ENCODE assay signal across 27 mouse cellular contexts in genomic region chr1:143001112-143001511, GRCm38 (mm10).
DNase-seq lines count a peak whose midpoint lies in the region; ATAC-seq lines count a peak whose summit lies in the region.
"Had no signal": no experiment of that assay in that cellular context is flagged by ENCODE, and none has a peak within 500 bp of the region (broad histone marks: within the 10 kb centered on the region; RNA-seq: fewer than 3 reads in every experiment).

No protein-coding gene starts in this region.

- no peak for DNase-seq in left cerebral cortex, postnatal 14 days (ENCODE audit: low spot score in 2 of 2)
- DNase-seq in testis, postnatal 14 days (ENCODE audit: low spot score): no peak
- DNase-seq: adrenal gland, adult 8-10 months; adrenal gland, postnatal 14 days; adrenal gland, postnatal 36 days; B cell, adult 2 months; cerebellum, adult 11-12 months; cerebellum, adult 2 months; cerebellum, adult 9-10 months; cerebellum, postnatal 10 days; cerebellum, postnatal 25 days; embryo, embryonic 11 days had no signal

- no peak overlapping the region for H3K4me2 ChIP-seq in midbrain, embryonic 15.5 days
- H3K4me2 ChIP-seq: embryonic facial prominence, embryonic 13.5 days; embryonic facial prominence, embryonic 15.5 days; forebrain, embryonic 12.5 days had no signal

- no peaks in the 10 kb centered on the region for H3K36me3 ChIP-seq in midbrain, embryonic 15.5 days (replicated peaks)
- H3K36me3 ChIP-seq: embryonic facial prominence, embryonic 13.5 days; embryonic facial prominence, embryonic 15.5 days; forebrain, embryonic 10.5 days; forebrain, embryonic 12.5 days; G1E had no signal

- 85% methylated on average over 3 of the region's 3 CpGs for WGBS in midbrain, embryonic 15.5 days

- no peak overlapping the region for H3K4me3 ChIP-seq in midbrain, embryonic 15.5 days
- H3K4me3 ChIP-seq: embryonic facial prominence, embryonic 13.5 days; embryonic facial prominence, embryonic 15.5 days; erythroblast, embryonic 14.5 days; forebrain, embryonic 10.5 days; forebrain, embryonic 12.5 days had no signal

- intact Hi-C loops in left cerebral cortex, postnatal 14 days (cut with DNase I): no loop called here

- H3K27ac ChIP-seq in midbrain, embryonic 15.5 days: no peak overlapping the region
- H3K27ac ChIP-seq: embryonic facial prominence, embryonic 13.5 days; embryonic facial prominence, embryonic 15.5 days; forebrain, embryonic 10.5 days; forebrain, embryonic 12.5 days had no signal

- ATAC-seq in common myeloid progenitor, adult 5-6 weeks (replicated peaks; ENCODE audit: low read depth, poor library complexity, severe bottlenecking): peak; percentile 52
- ATAC-seq in megakaryocyte, adult 5-6 weeks (ENCODE audit: poor library complexity, severe bottlenecking): peak; percentile 71
- no peak for ATAC-seq in midbrain, embryonic 15.5 days (replicated peaks)
- ATAC-seq: activated CD4-positive, CD25-positive, alpha-beta regulatory T cell, adult 4 months; CD4-positive, CD25-positive, alpha-beta regulatory T cell, adult 4 months; forebrain, embryonic 14.5 days; forebrain, embryonic 16.5 days; Patski had no signal

- H3K9me3 ChIP-seq in midbrain, embryonic 15.5 days: no peaks in the 10 kb centered on the region
- H3K9me3 ChIP-seq: embryonic facial prominence, embryonic 13.5 days; embryonic facial prominence, embryonic 15.5 days; forebrain, embryonic 10.5 days; forebrain, embryonic 12.5 days had no signal

- no peaks in the 10 kb centered on the region for H3K4me1 ChIP-seq in midbrain, embryonic 15.5 days
- H3K4me1 ChIP-seq: embryonic facial prominence, embryonic 13.5 days; embryonic facial prominence, embryonic 15.5 days; forebrain, embryonic 10.5 days; forebrain, embryonic 12.5 days had no signal

- H3K9ac ChIP-seq in midbrain, embryonic 15.5 days: no peak overlapping the region
- H3K9ac ChIP-seq: embryonic facial prominence, embryonic 13.5 days; embryonic facial prominence, embryonic 15.5 days; forebrain, embryonic 12.5 days had no signal

- no peaks in the 10 kb centered on the region for H3K27me3 ChIP-seq in midbrain, embryonic 15.5 days (replicated peaks)
- H3K27me3 ChIP-seq: CH12.LX; embryonic facial prominence, embryonic 13.5 days; embryonic facial prominence, embryonic 15.5 days; forebrain, embryonic 12.5 days; Patski had no signal
